Mouse (Mus musculus): Measurements from ENCODE around the gene Rbm24. TPM values are rescaled to one million over a fixed set of nuclear protein-coding genes. Genes with fewer than 3 reads are reported as not detected.

The Rbm24 gene
- polyA plus RNA-seq, 1 experiment, result 19.7 TPM

- Histone ChIP-seq H3K4me3 (ENCODE audit: low read depth, low read length) (no peak overlapping the region), H3K4me1 (ENCODE audit: control insufficient read depth, insufficient read depth, insufficient read length, low read length) (no peaks in the 10 kb centered on the region), H3K27me3 (ENCODE audit: control insufficient read depth, insufficient read depth, low read length) (no peaks in the 10 kb centered on the region), H3K36me3 (ENCODE audit: control insufficient read depth, insufficient read depth, low read length) (no peaks in the 10 kb centered on the region), H3K27ac (ENCODE audit: insufficient read depth, low read depth, low read length) (no peak overlapping the region)
- TF ChIP-seq POLR2A (IDR thresholded peaks at IDR 0.05; ENCODE audit: low read depth, low read length) (no peak), CTCF (IDR thresholded peaks at IDR 0.05; ENCODE audit: extremely low read depth, insufficient read length, insufficient replicate concordance, low read depth, low read length) (no peak)
- 72% methylated on average over 3 of the region's 3 CpGs for WGBS
Observed at GRCm38 (mm10) chr13:46397235-46397634, 21.0 kb upstream of the Rbm24 start.

DNA sequence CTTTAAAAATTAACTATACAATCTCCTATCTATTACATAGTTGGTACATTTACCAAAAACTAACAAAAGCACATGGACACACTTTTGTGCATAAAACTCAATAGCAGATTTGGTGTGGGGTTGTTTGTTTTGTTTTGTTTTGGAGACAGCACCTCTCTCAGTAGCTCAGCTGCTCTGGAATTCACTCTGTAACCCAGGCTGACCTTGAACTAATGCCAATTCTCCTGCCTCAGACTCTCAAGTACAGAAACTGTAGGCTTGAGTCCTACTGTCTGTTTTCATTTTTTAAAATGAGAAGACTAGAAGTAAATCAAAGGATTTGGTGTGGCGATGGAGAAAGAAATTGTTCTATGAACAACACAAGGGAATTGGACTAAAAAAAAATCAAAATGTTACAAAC lies 11.1 kb upstream of the Rbm24 start:
- TF ChIP-seq CTCF (IDR thresholded peaks at IDR 0.05; ENCODE audit: extremely low read depth, insufficient read length, insufficient replicate concordance, low read depth, low read length), result no peak
- no peak for TF ChIP-seq POLR2A (IDR thresholded peaks at IDR 0.05; ENCODE audit: low read depth, low read length)
- Histone ChIP-seq H3K36me3 (ENCODE audit: control insufficient read depth, insufficient read depth, low read length) (no peaks in the 10 kb centered on the region), H3K27me3 (ENCODE audit: control insufficient read depth, insufficient read depth, low read length) (no peaks in the 10 kb centered on the region), H3K27ac (ENCODE audit: insufficient read depth, low read depth, low read length) (no peak overlapping the region), H3K4me1 (ENCODE audit: control insufficient read depth, insufficient read depth, insufficient read length, low read length) (no peaks in the 10 kb centered on the region), H3K4me3 (ENCODE audit: low read depth, low read length) (no peak overlapping the region)
- 73% methylated on average over 1 of the region's 1 CpGs for WGBS

DNA sequence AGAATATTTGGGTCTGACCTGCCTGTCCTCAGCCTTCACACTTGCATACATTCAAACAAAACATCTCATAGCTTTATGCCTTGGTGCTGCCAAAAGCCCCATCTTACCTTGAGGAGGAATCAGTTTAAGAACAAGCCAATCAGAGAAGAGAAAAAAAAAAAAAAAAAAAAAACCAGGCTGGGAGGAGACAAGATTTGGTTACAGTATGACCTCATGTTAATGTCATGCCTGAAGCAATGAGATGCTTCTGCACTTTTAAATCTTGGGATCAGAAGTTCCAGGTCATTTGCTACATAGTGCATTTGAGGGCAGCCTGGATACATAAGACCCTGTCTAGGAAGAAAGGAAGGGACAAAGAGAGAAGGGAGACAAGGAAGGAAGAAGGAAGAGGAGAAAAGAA lies 6.0 kb upstream of the Rbm24 start:
- Histone ChIP-seq H3K36me3 (ENCODE audit: control insufficient read depth, insufficient read depth, low read length) (no peaks in the 10 kb centered on the region), H3K4me1 (ENCODE audit: control insufficient read depth, insufficient read depth, insufficient read length, low read length) (no peaks in the 10 kb centered on the region), H3K4me3 (ENCODE audit: low read depth, low read length) (no peak overlapping the region), H3K27ac (ENCODE audit: insufficient read depth, low read depth, low read length) (no peak overlapping the region), H3K27me3 (ENCODE audit: control insufficient read depth, insufficient read depth, low read length) (no peaks in the 10 kb centered on the region)
- TF ChIP-seq CTCF (IDR thresholded peaks at IDR 0.05; ENCODE audit: extremely low read depth, insufficient read length, insufficient replicate concordance, low read depth, low read length), result no peak
- no peak for TF ChIP-seq POLR2A (IDR thresholded peaks at IDR 0.05; ENCODE audit: low read depth, low read length)

- 65% methylated on average over 10 of the region's 10 CpGs for WGBS
- TF ChIP-seq CTCF (IDR thresholded peaks at IDR 0.05; ENCODE audit: extremely low read depth, insufficient read length, insufficient replicate concordance, low read depth, low read length) (no peak), POLR2A (IDR thresholded peaks at IDR 0.05; ENCODE audit: low read depth, low read length) (no peak)
- Histone ChIP-seq H3K27me3 (ENCODE audit: control insufficient read depth, insufficient read depth, low read length) (peaks cover 11% of the 10 kb centered on the region), H3K36me3 (ENCODE audit: control insufficient read depth, insufficient read depth, low read length) (no peaks in the 10 kb centered on the region), H3K27ac (ENCODE audit: insufficient read depth, low read depth, low read length) (no peak overlapping the region), H3K4me3 (ENCODE audit: low read depth, low read length) (no peak overlapping the region), H3K4me1 (ENCODE audit: control insufficient read depth, insufficient read depth, insufficient read length, low read length) (no peaks in the 10 kb centered on the region)
Observed at GRCm38 (mm10) chr13:46413588-46413987, 4.6 kb upstream of the Rbm24 start.

GRCm38 (mm10) chr13:46414050-46414449 lies 4.2 kb upstream of the Rbm24 start:
- Histone ChIP-seq H3K27me3 (ENCODE audit: control insufficient read depth, insufficient read depth, low read length) (peaks cover 16% of the 10 kb centered on the region), H3K27ac (ENCODE audit: insufficient read depth, low read depth, low read length) (no peak overlapping the region), H3K4me1 (ENCODE audit: control insufficient read depth, insufficient read depth, insufficient read length, low read length) (peaks cover 2% of the 10 kb centered on the region), H3K4me3 (ENCODE audit: low read depth, low read length) (no peak overlapping the region), H3K36me3 (ENCODE audit: control insufficient read depth, insufficient read depth, low read length) (no peaks in the 10 kb centered on the region)
- TF ChIP-seq CTCF (IDR thresholded peaks at IDR 0.05; ENCODE audit: extremely low read depth, insufficient read length, insufficient replicate concordance, low read depth, low read length) (no peak), POLR2A (IDR thresholded peaks at IDR 0.05; ENCODE audit: low read depth, low read length) (no peak)
- WGBS, result 70% methylated on average over 8 of the region's 8 CpGs

- no peak overlapping the region for H3K27ac ChIP-seq (ENCODE audit: insufficient read depth, low read depth, low read length)
- no peak overlapping the region for H3K4me3 ChIP-seq (ENCODE audit: low read depth, low read length)
- WGBS, result 88% methylated on average over 8 of the region's 8 CpGs
- peaks cover 22% of the 10 kb centered on the region for H3K27me3 ChIP-seq (ENCODE audit: control insufficient read depth, insufficient read depth, low read length)
- no peaks in the 10 kb centered on the region for H3K36me3 ChIP-seq (ENCODE audit: control insufficient read depth, insufficient read depth, low read length)
- peaks cover 5% of the 10 kb centered on the region for H3K4me1 ChIP-seq (ENCODE audit: control insufficient read depth, insufficient read depth, insufficient read length, low read length)
- no peak for TF ChIP-seq CTCF (IDR thresholded peaks at IDR 0.05; ENCODE audit: extremely low read depth, insufficient read length, insufficient replicate concordance, low read depth, low read length)
- TF ChIP-seq POLR2A (IDR thresholded peaks at IDR 0.05; ENCODE audit: low read depth, low read length), result no peak
Observed at GRCm38 (mm10) chr13:46416021-46416420, 2.2 kb upstream of the Rbm24 start.

- 76% methylated on average over 5 of the region's 5 CpGs for WGBS
- Histone ChIP-seq H3K27ac (ENCODE audit: insufficient read depth, low read depth, low read length) (no peak overlapping the region), H3K4me1 (ENCODE audit: control insufficient read depth, insufficient read depth, insufficient read length, low read length) (peaks cover 5% of the 10 kb centered on the region), H3K4me3 (ENCODE audit: low read depth, low read length) (no peak overlapping the region), H3K36me3 (ENCODE audit: control insufficient read depth, insufficient read depth, low read length) (no peaks in the 10 kb centered on the region), H3K27me3 (ENCODE audit: control insufficient read depth, insufficient read depth, low read length) (peaks cover 22% of the 10 kb centered on the region)
- TF ChIP-seq CTCF (IDR thresholded peaks at IDR 0.05; ENCODE audit: extremely low read depth, insufficient read length, insufficient replicate concordance, low read depth, low read length) (no peak), POLR2A (IDR thresholded peaks at IDR 0.05; ENCODE audit: low read depth, low read length) (no peak)
Observed at GRCm38 (mm10) chr13:46417594-46417993, 640 bp upstream of the Rbm24 start.
